Mouse (Mus musculus) heart, postnatal 0 days (tissue): ENCODE measurements around the gene Slc2a6. TPM values are rescaled to one million over a fixed set of nuclear protein-coding genes. Genes with fewer than 3 reads are reported as not detected.

Experiments used
- ATAC-seq: fragments of 200-750 bp; cut with Nextera tagmentation; 2 replicates; pipeline ENCODE4 v1.8.0; 2017; ENCODE audit warnings: low read depth, moderate number of reproducible peaks, moderate library complexity; ENCODE audit not compliant: insufficient read depth
- DNase-seq: peaks from one replicate; pipeline ENCODE4 v3.0.0-alpha.2; 2016; ENCODE audit warnings: low spot score
- H3K27ac ChIP-seq: fragments of 300-500 bp; sonication (generic); 2 replicates; pipeline ENCODE4 v1.5.1; 2014; ENCODE audit warnings: low read depth, mild to moderate bottlenecking
- H3K27me3 ChIP-seq: fragments of 300-500 bp; sonication (generic); 2 replicates; pipeline ENCODE4 v1.6.1; 2014; ENCODE audit warnings: low read length, mixed read lengths; ENCODE audit not compliant: control insufficient read depth, insufficient read depth
- H3K36me3 ChIP-seq: fragments of 300-500 bp; sonication (generic); replicated peaks from 2 replicates; pipeline ENCODE4 v1.6.1; 2014; ENCODE audit warnings: low read length, mixed read lengths; ENCODE audit not compliant: control insufficient read depth, insufficient read depth
- H3K4me1 ChIP-seq: fragments of 300-500 bp; sonication (generic); 2 replicates; pipeline ENCODE4 v1.6.1; 2014; ENCODE audit warnings: antibody characterized with exemption; ENCODE audit not compliant: control insufficient read depth, insufficient read depth
- H3K4me2 ChIP-seq: fragments of 300-500 bp; sonication (generic); 2 replicates; pipeline ENCODE4 v1.6.1; 2014; ENCODE audit warnings: low read depth, mild to moderate bottlenecking, low read length, moderate library complexity
- H3K4me3 ChIP-seq: fragments of 300-500 bp; sonication (generic); 2 replicates; pipeline ENCODE4 v1.5.1; 2014; ENCODE audit warnings: low read depth, low read length
- H3K9ac ChIP-seq: fragments of 300-500 bp; sonication (generic); replicated peaks from 2 replicates; pipeline ENCODE4 v1.6.1; 2014; ENCODE audit warnings: low read depth, low read length, mixed read lengths
- H3K9me3 ChIP-seq: fragments of 300-500 bp; sonication (generic); replicated peaks from 2 replicates; pipeline ENCODE4 v1.6.1; 2016; ENCODE audit warnings: low read length; ENCODE audit not compliant: control insufficient read depth
- CTCF ChIP-seq: IDR thresholded peaks from 2 replicates; pipeline ENCODE4 v1.5.1; 2016; ENCODE audit warnings: antibody characterized with exemption, control low read depth, low read depth
- EP300 ChIP-seq: IDR thresholded peaks from 2 replicates; pipeline ENCODE4 v1.6.1; 2016; ENCODE audit warnings: antibody characterized with exemption, low read depth
- whole genome bisulfite sequencing: fragments of 180-500 bp; shearing (Covaris S2); extraction: QIAGEN DNeasy Blood & Tissue Kit; methylation state at CpG from one replicate; pipeline ENCODE4 v1.1.7; 2014; 5-methylcytosine and 5-hydroxymethylcytosine counted together
- polyA plus RNA-seq: library from polyadenylated mRNA; unstranded; fragments of >200 nt; fragmentation: Nextera tagmentation; extraction: Ambion mirVana; gene quantifications from 2 replicates; pipeline ENCODE4 v1.2.1, GENCODE M21; 2015
- total RNA-seq: library from RNA; depleted of rRNA; stranded (reverse); fragments of >200 nt; gene quantifications from 2 replicates; pipeline ENCODE4 v1.2.3, GENCODE M21; 2014; ENCODE audit warnings: low replicate concordance

The Slc2a6 gene
- total and polyA plus RNA-seq, 2 experiments from 2014 or later: 0.10 to 0.80 TPM

DNA sequence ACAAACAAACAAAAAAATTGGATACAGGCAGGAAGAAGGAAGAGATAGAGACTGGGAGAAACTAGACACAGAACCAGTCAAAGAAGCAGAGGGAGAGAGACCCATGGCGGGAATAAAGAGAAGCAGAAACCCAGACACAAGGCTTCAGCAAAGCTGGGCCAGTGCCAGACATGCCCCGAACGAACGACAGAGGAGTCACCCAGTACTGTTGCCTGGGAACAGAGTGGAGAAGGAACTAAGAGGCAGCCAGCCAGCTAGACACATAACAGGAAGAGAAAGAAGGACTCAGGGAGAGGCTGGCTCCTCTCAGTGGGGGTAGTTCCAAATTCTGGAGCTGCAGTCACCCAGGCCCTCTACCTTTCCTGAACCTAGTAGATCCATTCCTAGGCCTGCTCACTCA is 43.3 kb upstream of the Slc2a6 start:
- no peak overlapping the region for H3K4me2 ChIP-seq
- peaks cover 20% of the 10 kb centered on the region for H3K4me1 ChIP-seq
- no peaks in the 10 kb centered on the region for H3K36me3 ChIP-seq
- H3K9ac ChIP-seq: no peak overlapping the region
- no peaks in the 10 kb centered on the region for H3K9me3 ChIP-seq
- TF ChIP-seq EP300: no peak
- no peak for TF ChIP-seq CTCF
- WGBS: 3% methylated on average over 4 of the region's 4 CpGs
- ATAC-seq (peak; percentile 67; the same call in 1 of the 2 replicates), DNase-seq (peak; percentile 86)
- H3K27me3 ChIP-seq: no peaks in the 10 kb centered on the region
- H3K27ac ChIP-seq: no peak overlapping the region
- no peak overlapping the region for H3K4me3 ChIP-seq

DNA sequence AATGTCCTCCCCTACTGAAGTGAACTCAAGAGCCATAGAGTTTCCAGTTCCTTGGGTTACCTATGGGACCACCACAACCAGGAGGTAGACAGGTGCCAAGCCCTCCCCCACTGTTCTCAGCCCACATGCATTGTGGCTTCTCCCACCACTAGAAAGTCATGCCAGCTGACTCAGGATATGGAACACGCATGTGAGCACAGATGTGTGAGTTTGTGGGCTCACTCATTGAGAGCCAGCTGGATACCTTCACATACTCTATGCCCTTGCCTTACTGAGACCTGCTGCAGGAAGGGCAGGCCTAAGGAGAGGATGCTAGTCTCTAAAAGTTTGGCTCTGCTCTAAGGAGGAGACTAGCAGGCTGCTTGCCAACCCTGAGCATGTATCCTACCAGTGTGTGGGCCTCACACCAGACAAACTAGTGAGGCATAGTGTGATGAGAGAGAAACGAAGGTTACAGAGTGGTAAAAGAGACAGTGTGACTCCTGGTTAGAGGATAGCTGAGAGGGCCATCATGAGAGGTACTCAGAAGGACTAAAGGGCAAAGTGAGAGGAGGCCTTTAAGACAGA is 42.5 kb upstream of the Slc2a6 start:
- Histone ChIP-seq H3K27me3 (no peaks in the 10 kb centered on the region), H3K9ac (no peak overlapping the region), H3K4me2 (no peak overlapping the region), H3K4me3 (no peak overlapping the region), H3K4me1 (peaks cover 17% of the 10 kb centered on the region), H3K36me3 (no peaks in the 10 kb centered on the region), H3K9me3 (no peaks in the 10 kb centered on the region), H3K27ac (no peak overlapping the region)
- DNase-seq (no peak), ATAC-seq (no peak)
- WGBS: 82% methylated on average over 2 of the region's 2 CpGs
- TF ChIP-seq CTCF: no peak
- no peak for TF ChIP-seq EP300

DNA sequence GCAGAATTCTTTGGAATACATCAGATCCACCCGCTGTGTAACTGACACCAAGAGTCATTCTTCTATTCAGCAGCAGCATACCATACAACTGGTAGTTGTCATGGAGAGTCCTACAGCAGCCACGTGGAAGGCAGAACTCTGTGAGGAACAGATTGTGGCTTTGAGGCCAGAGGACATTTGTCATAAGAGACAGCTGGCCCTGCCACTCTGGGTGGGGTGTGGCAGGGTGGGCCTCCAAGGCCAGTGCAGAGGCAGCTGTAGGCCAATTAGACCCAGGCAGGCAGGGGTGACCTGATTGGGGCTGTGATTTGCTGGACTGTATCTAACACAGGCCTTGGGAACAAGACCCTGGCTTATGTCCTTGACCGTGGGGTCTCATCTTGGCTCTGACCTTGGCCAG is 41.8 kb upstream of the Slc2a6 start:
- H3K4me2 ChIP-seq: no peak overlapping the region
- peaks cover 17% of the 10 kb centered on the region for H3K4me1 ChIP-seq
- TF ChIP-seq EP300: no peak
- TF ChIP-seq CTCF: no peak
- DNase-seq (no peak), ATAC-seq (no peak)
- no peak overlapping the region for H3K4me3 ChIP-seq
- 59% methylated on average over 3 of the region's 3 CpGs for WGBS
- no peak overlapping the region for H3K9ac ChIP-seq
- H3K36me3 ChIP-seq: no peaks in the 10 kb centered on the region
- H3K9me3 ChIP-seq: no peaks in the 10 kb centered on the region
- H3K27me3 ChIP-seq: no peaks in the 10 kb centered on the region
- H3K27ac ChIP-seq: no peak overlapping the region

DNA sequence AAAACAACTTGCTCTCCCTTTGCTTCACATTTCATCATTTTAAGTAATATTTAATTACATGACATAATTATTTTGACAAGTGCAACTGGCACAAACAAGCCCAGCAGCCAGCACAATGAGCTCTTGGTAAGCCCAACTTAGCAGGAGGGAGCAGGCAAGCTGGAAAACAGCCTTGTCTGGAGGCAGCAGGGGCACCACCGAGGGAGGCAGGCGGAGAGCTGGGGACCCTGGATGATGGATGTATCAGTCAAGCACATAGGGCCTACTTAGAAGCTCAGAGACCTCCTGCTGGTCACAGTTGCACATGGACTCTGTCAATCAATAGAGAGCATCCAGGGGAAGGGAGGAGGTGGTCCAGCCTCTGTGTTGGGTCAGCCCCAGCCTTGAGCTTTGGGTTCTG is 40.2 kb upstream of the Slc2a6 start:
- no peak overlapping the region for H3K4me2 ChIP-seq
- H3K9ac ChIP-seq: no peak overlapping the region
- H3K9me3 ChIP-seq: no peaks in the 10 kb centered on the region
- no peak for ATAC-seq
- whole genome bisulfite sequencing: 53% methylated on average over 2 of the region's 2 CpGs
- peaks cover 17% of the 10 kb centered on the region for H3K4me1 ChIP-seq
- no peak overlapping the region for H3K27ac ChIP-seq
- TF ChIP-seq CTCF (no peak), EP300 (no peak)
- no peaks in the 10 kb centered on the region for H3K36me3 ChIP-seq
- no peaks in the 10 kb centered on the region for H3K27me3 ChIP-seq
- DNase-seq: no peak
- no peak overlapping the region for H3K4me3 ChIP-seq

DNA sequence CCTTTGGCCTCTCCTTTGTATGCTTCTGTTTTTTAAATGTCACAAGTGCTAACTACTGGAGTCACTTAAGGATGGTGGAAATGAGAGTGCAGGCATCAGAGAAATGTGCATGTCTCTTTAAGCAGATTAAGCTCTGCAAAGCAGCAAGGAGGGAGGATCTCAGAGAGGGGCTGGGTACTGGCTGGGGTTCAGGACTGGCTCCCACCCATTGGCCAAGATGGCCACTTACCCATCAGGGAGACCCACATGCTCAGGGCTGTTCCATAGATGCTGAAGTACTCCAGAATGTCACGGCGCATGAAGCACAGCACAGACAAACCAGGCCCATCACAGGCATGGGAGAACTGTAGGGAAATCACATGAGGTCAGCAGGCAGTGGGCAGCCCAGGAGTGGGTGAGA is 39.3 kb upstream of the Slc2a6 start:
- Histone ChIP-seq H3K9me3 (no peaks in the 10 kb centered on the region), H3K4me2 (no peak overlapping the region), H3K27ac (no peak overlapping the region), H3K36me3 (no peaks in the 10 kb centered on the region), H3K4me3 (no peak overlapping the region), H3K27me3 (no peaks in the 10 kb centered on the region), H3K9ac (no peak overlapping the region), H3K4me1 (peaks cover 17% of the 10 kb centered on the region)
- TF ChIP-seq EP300: no peak
- no peak for TF ChIP-seq CTCF
- no peak for DNase-seq
- 85% methylated on average over 2 of the region's 2 CpGs for WGBS
- no peak for ATAC-seq

DNA sequence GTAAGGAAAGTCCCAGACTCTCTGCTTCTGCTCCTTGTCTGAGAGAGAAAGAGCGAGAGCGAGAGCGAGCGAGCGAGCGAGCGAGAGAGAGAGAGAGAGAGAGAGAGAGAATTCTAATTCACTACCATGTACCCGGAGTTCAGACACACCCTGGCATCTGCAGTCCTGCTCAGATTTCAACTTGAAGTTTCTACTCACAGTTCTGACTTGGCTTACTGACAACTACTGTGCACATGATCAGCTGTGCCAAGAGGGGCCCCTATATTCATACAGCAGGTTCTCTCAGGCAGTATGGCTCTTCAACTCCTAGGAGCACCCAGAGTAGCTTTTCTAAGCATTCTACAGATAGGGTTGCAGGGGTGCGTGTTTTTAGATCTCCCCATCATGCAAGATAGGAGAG is 31.4 kb upstream of the Slc2a6 start:
- DNase-seq: no peak
- no peaks in the 10 kb centered on the region for H3K36me3 ChIP-seq
- H3K4me2 ChIP-seq: no peak overlapping the region
- no peak; the same call in 1 of the 2 replicates for ATAC-seq
- no peak overlapping the region for H3K4me3 ChIP-seq
- H3K27me3 ChIP-seq: no peaks in the 10 kb centered on the region
- no peak for TF ChIP-seq EP300
- no peak for TF ChIP-seq CTCF
- WGBS: 71% methylated on average over 9 of the region's 9 CpGs
- H3K9me3 ChIP-seq: no peaks in the 10 kb centered on the region
- no peak overlapping the region for H3K27ac ChIP-seq
- H3K9ac ChIP-seq: no peak overlapping the region
- H3K4me1 ChIP-seq: peaks cover 13% of the 10 kb centered on the region; the same call in 1 of the 2 replicates
